Mouse (Mus musculus) intestine, embryonic 15.5 days (tissue): ENCODE results near the gene Sox21. TPM values are rescaled to one million over a fixed set of nuclear protein-coding genes. Genes with fewer than 3 reads are reported as not detected.

Experiments used
- ATAC-seq: fragments of 200-750 bp; cut with Nextera tagmentation; 2 replicates; pipeline ENCODE4 v1.8.0; 2017; ENCODE audit warnings: moderate TSS enrichment, moderate library complexity
- H3K27ac ChIP-seq: fragments of 300-500 bp; sonication (generic); 2 replicates; pipeline ENCODE4 v1.5.1; 2015; ENCODE audit warnings: mild to moderate bottlenecking, inconsistent platforms
- H3K27me3 ChIP-seq: fragments of 300-500 bp; sonication (generic); replicated peaks from 2 replicates; pipeline ENCODE4 v1.6.1; 2015; ENCODE audit warnings: inconsistent platforms
- H3K36me3 ChIP-seq: fragments of 300-500 bp; sonication (generic); 2 replicates; pipeline ENCODE4 v1.6.1; 2015; ENCODE audit warnings: inconsistent platforms
- H3K4me1 ChIP-seq: fragments of 300-500 bp; sonication (generic); replicated peaks from 2 replicates; pipeline ENCODE4 v1.6.1; 2015; ENCODE audit warnings: inconsistent platforms
- H3K4me2 ChIP-seq: fragments of 300-500 bp; sonication (generic); replicated peaks from 2 replicates; pipeline ENCODE4 v1.6.1; 2015; ENCODE audit warnings: mild to moderate bottlenecking, inconsistent platforms
- H3K4me3 ChIP-seq: fragments of 300-500 bp; sonication (generic); replicated peaks from 2 replicates; pipeline ENCODE4 v1.5.1; 2015; ENCODE audit warnings: inconsistent platforms
- H3K9ac ChIP-seq: fragments of 300-500 bp; sonication (generic); 2 replicates; pipeline ENCODE4 v1.6.1; 2015; ENCODE audit warnings: inconsistent platforms
- H3K9me3 ChIP-seq: fragments of 300-500 bp; sonication (generic); 2 replicates; pipeline ENCODE4 v1.6.1; 2016; ENCODE audit warnings: inconsistent platforms
- WGBS: fragments of 180-500 bp; shearing (Covaris S2); methylation state at CpG from one replicate; pipeline ENCODE4 v1.1.7; 2015; 5-methylcytosine and 5-hydroxymethylcytosine counted together
- polyA plus RNA-seq: library from polyadenylated mRNA; unstranded; fragments of >200 nt; fragmentation: Nextera tagmentation; extraction: Ambion mirVana; gene quantifications from 2 replicates; pipeline ENCODE4 v1.2.1, GENCODE M21; 2015

Sox21 gene
- 0.09 and 0.14 TPM in 2 replicates for polyA plus RNA-seq

DNA sequence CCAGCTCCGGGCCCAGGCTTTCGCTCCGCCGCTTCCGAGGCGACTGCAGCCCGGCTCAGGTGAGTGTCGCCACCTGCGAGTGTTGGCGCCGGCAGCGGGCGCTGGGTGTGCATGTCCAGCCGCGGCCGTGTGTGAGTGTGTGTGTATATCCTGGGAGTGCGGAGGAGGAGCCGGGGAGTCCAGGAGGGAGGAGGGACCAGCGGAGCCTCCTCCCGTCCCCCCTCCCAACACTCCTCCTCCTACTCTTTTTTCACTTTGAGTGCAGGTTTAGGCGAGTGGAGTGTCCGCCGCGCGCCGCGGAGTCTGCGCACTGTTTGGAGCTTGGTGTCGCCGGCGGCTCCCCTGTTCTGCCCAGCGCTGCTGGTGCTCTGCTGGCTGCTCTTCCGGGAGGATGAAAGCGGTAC, at the start of gene Sox21:
TSS of gene Sox21 (minus strand) at position 145 of the 404 bp plus-strand sequence.
- H3K9ac ChIP-seq, result peak within 1 kb of the TSS; percentile 33; the same call in 1 of the 2 replicates
- no peak within 1 kb of the TSS for H3K27ac ChIP-seq
- H3K27me3 ChIP-seq, result peaks cover 69% of the 10 kb centered on the region
- H3K4me3 ChIP-seq, result peak within 1 kb of the TSS; percentile 51
- no peaks in the 10 kb centered on the region for H3K9me3 ChIP-seq
- under 1% methylated on average over 34 of the region's 34 CpGs for WGBS
- peak within 1 kb of the TSS; percentile 95 for H3K4me2 ChIP-seq
- ATAC-seq, result peak; percentile 94
- H3K36me3 ChIP-seq, result no peaks in the 10 kb centered on the region
- peaks cover 34% of the 10 kb centered on the region for H3K4me1 ChIP-seq

DNA sequence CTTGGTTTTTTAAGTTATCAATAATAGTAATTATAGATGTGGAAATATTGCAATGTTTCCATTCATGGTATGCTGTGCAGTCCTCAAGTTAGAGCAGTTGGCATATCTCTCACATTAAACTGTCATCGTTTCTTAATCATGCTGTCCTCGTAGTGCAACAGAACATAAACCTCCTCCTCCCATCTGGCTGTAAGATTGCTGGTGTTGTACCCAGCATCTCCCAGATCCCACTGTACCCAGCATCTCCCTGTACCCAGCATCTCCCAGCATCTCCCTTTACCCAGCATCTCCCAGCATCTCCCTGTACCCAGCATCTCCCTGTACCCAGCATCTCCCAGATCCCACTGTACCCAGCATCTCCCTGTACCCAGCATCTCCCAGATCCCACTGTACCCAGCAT, 49.3 kb upstream of the Sox21 start:
- H3K36me3 ChIP-seq, result no peaks in the 10 kb centered on the region
- H3K4me2 ChIP-seq, result no peak overlapping the region
- no peak overlapping the region for H3K4me3 ChIP-seq
- ATAC-seq, result no peak
- H3K4me1 ChIP-seq, result no peaks in the 10 kb centered on the region
- no peak overlapping the region for H3K27ac ChIP-seq
- WGBS, result 75% methylated on average over 2 of the region's 2 CpGs
- no peaks in the 10 kb centered on the region for H3K9me3 ChIP-seq
- no peaks in the 10 kb centered on the region for H3K27me3 ChIP-seq
- no peak overlapping the region for H3K9ac ChIP-seq

DNA sequence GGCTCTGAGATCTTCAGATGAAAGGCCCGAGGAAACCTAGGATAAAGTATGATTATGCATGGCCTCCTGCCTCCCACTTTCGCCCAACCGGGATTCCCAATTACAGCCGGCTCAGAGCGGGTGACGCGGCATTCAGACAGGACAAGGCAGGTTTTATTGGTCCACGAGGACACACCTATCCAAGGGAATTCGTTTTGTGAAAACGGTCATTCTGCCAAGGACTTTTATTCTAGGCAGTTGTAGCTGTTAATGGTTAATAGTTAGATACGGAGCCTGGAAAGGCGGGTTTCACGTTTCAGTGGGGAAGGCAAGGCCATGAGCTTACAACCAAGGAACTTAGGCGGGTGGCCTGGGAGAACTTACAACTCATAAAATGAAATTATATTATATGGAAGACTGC, 46.1 kb upstream of the Sox21 start:
- WGBS, result 60% methylated on average over 14 of the region's 14 CpGs
- no peak overlapping the region for H3K9ac ChIP-seq
- no peaks in the 10 kb centered on the region for H3K4me1 ChIP-seq
- no peak overlapping the region for H3K27ac ChIP-seq
- no peaks in the 10 kb centered on the region for H3K27me3 ChIP-seq
- peak; percentile 90 for ATAC-seq
- H3K4me2 ChIP-seq, result no peak overlapping the region
- no peaks in the 10 kb centered on the region for H3K36me3 ChIP-seq
- H3K4me3 ChIP-seq, result no peak overlapping the region
- H3K9me3 ChIP-seq, result no peaks in the 10 kb centered on the region

DNA sequence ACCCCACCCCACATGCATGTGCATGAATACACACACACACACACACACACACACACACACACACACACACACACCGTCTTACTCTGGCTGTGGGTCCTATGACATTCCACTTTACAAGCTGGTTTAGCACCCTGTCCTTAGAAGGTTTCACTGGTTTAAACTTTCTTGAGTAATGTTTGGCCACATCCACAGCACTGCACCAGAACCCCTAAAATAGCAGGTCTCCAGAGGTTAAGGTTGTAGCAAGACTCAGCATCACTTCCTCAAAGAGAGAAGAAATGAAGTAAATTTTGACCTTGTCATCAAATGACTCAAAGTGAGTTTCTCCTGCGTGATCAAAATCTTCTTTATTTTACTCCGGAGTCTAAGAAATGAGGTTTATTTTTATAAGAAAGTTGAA, 45.4 kb upstream of the Sox21 start:
- ATAC-seq, result no peak
- no peaks in the 10 kb centered on the region for H3K36me3 ChIP-seq
- no peak overlapping the region for H3K4me3 ChIP-seq
- no peaks in the 10 kb centered on the region for H3K4me1 ChIP-seq
- no peak overlapping the region for H3K9ac ChIP-seq
- H3K9me3 ChIP-seq, result no peaks in the 10 kb centered on the region
- 87% methylated on average over 3 of the region's 3 CpGs for WGBS
- no peak overlapping the region for H3K4me2 ChIP-seq
- H3K27me3 ChIP-seq, result no peaks in the 10 kb centered on the region
- no peak overlapping the region for H3K27ac ChIP-seq

DNA sequence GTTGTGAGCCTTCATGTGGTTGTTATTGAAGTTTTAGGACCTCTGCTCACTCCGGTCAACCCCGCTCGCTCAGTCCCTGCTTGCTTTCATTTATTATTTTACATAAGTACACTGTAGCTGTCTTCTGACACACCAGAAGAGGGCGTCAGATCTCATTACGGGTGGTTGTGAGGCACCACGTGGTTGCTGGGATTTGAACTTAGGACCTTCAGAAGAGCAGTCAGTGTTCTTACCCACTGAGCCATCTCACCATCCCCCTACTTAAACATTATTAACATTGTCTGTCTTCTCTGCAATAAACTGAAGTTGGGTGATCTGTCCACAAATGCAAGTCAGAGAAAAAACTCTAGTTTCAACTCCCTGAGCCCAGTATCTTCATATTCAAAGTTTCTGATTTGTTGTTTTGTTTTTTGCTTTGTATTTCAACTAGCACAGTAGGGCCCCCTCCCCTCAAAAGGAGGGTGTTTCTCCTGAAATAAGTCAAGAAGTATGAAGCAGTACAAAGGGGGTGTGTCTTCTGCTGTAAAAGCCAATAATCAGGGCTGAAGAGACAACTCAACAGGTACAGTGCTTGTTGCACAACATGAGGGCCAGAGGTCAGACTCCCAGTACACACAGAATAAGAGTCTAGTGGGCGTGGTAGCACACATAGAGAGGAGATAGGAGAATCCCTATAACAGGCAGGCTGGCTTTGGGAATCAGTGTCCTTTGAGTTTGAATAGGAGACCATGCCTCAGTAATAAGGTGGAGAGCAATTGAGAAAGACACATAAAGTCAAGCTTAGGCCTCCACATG, 41.1 kb upstream of the Sox21 start:
- Histone ChIP-seq H3K4me3 (no peak overlapping the region), H3K36me3 (no peaks in the 10 kb centered on the region), H3K9ac (no peak overlapping the region), H3K4me1 (no peaks in the 10 kb centered on the region), H3K4me2 (no peak overlapping the region), H3K27ac (no peak overlapping the region), H3K9me3 (no peaks in the 10 kb centered on the region), H3K27me3 (no peaks in the 10 kb centered on the region)
- ATAC-seq, result peak; percentile 89
- 75% methylated on average over 7 of the region's 7 CpGs for WGBS

DNA sequence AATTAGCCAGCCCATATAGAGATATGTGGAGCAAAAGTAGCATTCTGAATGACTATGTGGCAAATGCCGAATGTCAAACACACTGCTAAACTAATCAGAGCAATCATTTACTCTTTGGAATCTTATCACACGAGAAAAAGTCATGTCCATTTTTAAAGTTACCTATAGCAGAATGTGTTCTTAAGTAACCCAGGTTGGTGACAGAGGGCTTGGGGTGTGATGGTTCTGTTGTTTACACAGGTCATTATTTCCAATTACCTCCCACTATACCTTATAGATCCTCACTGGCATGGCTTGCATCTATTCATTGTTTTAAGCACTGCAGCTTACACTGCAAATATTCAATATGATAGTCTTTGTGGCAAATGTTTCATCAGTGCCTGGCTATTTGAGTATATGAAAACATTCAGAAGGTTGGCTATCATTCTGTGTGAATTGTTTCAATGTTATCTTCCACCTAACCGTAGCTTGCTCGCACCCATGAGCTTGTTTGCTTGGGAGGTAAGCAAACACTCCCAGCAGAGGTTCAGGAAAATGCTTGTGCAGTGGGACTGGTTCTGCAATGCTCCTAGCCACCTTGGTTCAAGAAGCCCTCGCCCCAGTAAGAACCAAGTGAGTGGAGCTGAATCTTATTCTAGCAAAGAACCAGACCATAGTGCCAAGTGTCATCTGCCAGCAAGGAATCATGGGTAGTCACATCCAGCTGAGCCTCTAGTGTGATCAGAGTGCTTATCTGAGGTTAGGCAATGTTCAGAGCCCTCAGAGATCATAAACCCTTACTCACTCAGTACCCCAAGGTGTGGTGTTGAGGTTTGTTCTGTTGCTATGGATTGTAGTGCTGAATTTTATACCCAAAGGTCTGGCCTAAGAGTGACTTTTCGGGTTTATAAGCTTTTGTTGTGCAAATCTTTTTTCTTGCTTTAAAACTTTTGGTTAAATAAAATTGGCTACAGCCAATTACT, 36.0 kb upstream of the Sox21 start:
- no peak overlapping the region for H3K4me2 ChIP-seq
- H3K9me3 ChIP-seq, result no peaks in the 10 kb centered on the region
- no peaks in the 10 kb centered on the region for H3K4me1 ChIP-seq
- no peaks in the 10 kb centered on the region for H3K27me3 ChIP-seq
- H3K36me3 ChIP-seq, result no peaks in the 10 kb centered on the region
- no peak overlapping the region for H3K27ac ChIP-seq
- no peak overlapping the region for H3K4me3 ChIP-seq
- no peak overlapping the region for H3K9ac ChIP-seq
- 57% methylated on average over 6 of the region's 6 CpGs for WGBS
- ATAC-seq, result peak; percentile 74

DNA sequence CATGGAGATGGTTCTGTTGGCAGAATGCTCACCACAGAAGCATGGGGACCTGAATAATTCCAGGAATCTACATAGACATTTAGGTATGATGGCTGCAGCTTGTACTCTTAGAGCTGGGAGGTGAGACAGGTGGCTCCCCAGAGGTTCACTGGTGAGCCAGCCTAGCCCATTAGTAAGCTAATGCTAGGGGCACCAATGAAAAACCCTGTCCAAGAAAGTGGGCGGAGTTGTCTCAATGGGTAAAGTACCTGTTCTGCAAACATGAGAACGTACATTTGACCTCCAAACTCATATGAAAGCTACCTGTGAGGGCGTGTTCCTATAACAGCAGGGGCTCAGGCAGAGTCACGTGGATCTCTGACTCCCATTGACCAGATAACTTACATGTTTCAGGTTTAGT, 32.0 kb upstream of the Sox21 start:
- H3K4me2 ChIP-seq, result no peak overlapping the region
- H3K4me3 ChIP-seq, result no peak overlapping the region
- ATAC-seq, result peak; percentile 68
- no peaks in the 10 kb centered on the region for H3K27me3 ChIP-seq
- H3K9ac ChIP-seq, result no peak overlapping the region
- no peak overlapping the region for H3K27ac ChIP-seq
- 66% methylated on average over 4 of the region's 4 CpGs for WGBS
- H3K9me3 ChIP-seq, result no peaks in the 10 kb centered on the region
- H3K36me3 ChIP-seq, result no peaks in the 10 kb centered on the region
- H3K4me1 ChIP-seq, result no peaks in the 10 kb centered on the region

DNA sequence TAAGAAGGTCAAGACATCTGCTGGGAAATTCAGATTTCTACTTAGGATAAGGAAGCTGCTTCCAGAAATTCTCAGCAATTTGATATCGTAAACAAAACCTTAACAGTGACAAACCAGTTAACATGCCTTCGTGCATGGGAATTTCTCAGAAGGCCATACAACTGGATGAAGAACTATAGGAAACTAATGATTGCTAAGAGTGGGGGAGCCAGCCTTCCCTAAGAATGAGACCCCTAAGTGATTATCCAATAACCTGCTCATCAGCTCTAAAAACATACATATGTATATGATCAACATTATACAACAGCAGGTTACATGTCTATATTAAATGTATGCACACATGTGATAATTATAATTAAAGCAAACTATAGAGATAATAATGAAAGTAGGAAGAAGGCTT, 29.8 kb upstream of the Sox21 start, which contains the start of gene Gm9376:
TSS of gene Gm9376 (plus strand) at position 301 of the 400 bp plus-strand sequence.
- no peaks in the 10 kb centered on the region for H3K27me3 ChIP-seq
- no peaks in the 10 kb centered on the region for H3K4me1 ChIP-seq
- ATAC-seq, result no peak
- no peaks in the 10 kb centered on the region for H3K9me3 ChIP-seq
- no peak within 1 kb of the TSS for H3K9ac ChIP-seq
- H3K27ac ChIP-seq, result no peak within 1 kb of the TSS
- no peak within 1 kb of the TSS for H3K4me2 ChIP-seq
- no peak within 1 kb of the TSS for H3K4me3 ChIP-seq
- no peaks in the 10 kb centered on the region for H3K36me3 ChIP-seq
- 83% methylated on average over 2 of the region's 2 CpGs for WGBS

DNA sequence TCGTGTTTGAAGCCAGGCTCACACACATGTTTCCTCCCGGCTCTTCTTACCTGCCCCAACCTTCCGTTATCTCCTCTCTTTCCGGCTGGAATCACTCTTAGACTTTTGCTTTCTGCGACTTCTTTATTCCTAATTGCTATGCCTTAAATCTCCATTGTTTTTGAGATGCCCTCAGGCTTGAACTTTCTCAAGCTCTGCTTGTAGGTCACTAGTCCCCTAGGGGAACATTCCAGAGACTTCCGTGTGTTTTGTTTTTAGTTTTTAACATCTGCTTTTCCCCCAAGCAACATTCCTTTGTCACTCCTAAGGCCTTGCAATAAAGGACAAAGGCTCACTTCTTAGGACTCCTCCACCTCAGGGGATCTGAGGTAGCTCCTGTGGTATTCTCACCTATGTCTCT, 16.6 kb upstream of the Sox21 start:
- no peaks in the 10 kb centered on the region for H3K9me3 ChIP-seq
- 92% methylated on average over 6 of the region's 6 CpGs for WGBS
- H3K36me3 ChIP-seq, result no peaks in the 10 kb centered on the region
- no peak overlapping the region for H3K27ac ChIP-seq
- H3K4me2 ChIP-seq, result no peak overlapping the region
- H3K4me1 ChIP-seq, result no peaks in the 10 kb centered on the region
- no peak overlapping the region for H3K4me3 ChIP-seq
- no peaks in the 10 kb centered on the region for H3K27me3 ChIP-seq
- no peak for ATAC-seq
- no peak overlapping the region for H3K9ac ChIP-seq

DNA sequence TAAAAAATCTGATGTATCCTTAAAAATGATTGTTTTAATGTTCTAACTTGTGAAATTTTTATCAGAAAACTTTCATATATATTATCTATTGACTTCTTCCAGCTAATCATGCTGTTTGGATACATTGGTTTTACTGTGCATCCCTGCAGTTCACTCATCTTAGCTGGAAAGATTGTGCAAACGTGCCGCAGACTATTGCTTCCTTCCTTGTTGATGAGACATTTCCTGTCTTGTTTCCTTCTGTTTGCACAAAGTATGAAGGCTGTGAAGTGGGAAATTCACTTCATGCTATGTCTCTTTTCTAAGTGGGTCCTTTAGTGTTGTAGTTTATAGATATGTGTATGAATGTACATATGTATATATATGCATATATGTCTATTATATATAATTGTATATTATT, 4.6 kb upstream of the Sox21 start:
- H3K4me3 ChIP-seq, result no peak overlapping the region
- 0 out of 2 replicates have a peak, but pooled peaks cover 6% of the 10 kb centered on the region for H3K9me3 ChIP-seq
- no peaks in the 10 kb centered on the region for H3K36me3 ChIP-seq
- H3K4me2 ChIP-seq, result no peak overlapping the region
- no peak overlapping the region for H3K9ac ChIP-seq
- H3K4me1 ChIP-seq, result peaks cover 9% of the 10 kb centered on the region
- no peak overlapping the region for H3K27ac ChIP-seq
- no peak for ATAC-seq
- H3K27me3 ChIP-seq, result peaks cover 35% of the 10 kb centered on the region
- 72% methylated on average over 2 of the region's 2 CpGs for WGBS

DNA sequence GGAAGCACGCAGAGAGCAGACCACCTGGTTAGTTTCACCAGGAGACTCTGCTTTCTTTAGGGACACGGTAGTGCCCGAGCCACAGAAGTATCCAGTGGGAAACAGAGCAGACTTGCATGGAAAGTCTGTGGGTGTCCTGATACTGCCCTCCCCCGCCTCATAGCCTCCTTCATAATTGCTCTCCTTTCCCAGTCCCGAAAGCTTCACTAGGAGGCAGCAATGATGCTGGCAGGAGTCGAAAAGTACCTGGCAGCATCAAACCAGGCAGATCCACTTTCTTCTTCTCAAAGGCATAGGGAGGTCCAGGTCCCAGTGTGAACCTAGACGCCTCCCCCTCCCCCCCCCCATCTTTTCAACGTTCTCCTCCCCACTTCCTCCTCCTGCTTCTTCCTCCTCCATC, 2.5 kb upstream of the Sox21 start:
- Histone ChIP-seq H3K4me2 (no peak overlapping the region), H3K4me3 (no peak overlapping the region), H3K4me1 (peaks cover 30% of the 10 kb centered on the region), H3K27ac (no peak overlapping the region), H3K9me3 (0 out of 2 replicates have a peak, but pooled peaks cover 6% of the 10 kb centered on the region), H3K9ac (no peak overlapping the region), H3K27me3 (peaks cover 55% of the 10 kb centered on the region), H3K36me3 (no peaks in the 10 kb centered on the region)
- no peak for ATAC-seq
- 16% methylated on average over 8 of the region's 8 CpGs for WGBS

DNA sequence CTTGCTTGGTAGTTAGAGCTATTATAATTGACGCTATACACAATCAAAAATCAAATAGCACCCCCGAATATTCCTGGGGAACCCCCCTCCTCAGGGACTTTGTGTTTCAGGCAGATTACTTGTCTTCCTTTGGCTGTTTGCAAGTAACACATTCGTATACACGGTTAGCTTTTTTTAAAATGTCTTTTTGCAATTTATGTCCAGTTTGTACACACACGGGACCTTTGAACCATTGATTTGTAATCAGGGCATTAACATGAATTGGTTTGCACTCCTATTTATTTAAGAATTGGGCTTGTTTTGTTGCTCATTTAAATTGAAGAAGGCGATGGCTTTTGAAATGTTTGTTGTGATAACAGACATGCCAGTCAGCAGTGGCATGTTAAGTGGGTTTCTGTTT, 956 bp upstream of the Sox21 start:
- H3K36me3 ChIP-seq, result no peaks in the 10 kb centered on the region
- no peaks in the 10 kb centered on the region for H3K9me3 ChIP-seq
- no peak overlapping the region for H3K9ac ChIP-seq
- H3K4me2 ChIP-seq, result no peak overlapping the region
- ATAC-seq, result no peak
- peaks cover 62% of the 10 kb centered on the region for H3K27me3 ChIP-seq
- peaks cover 34% of the 10 kb centered on the region for H3K4me1 ChIP-seq
- H3K4me3 ChIP-seq, result no peak overlapping the region
- 10% methylated on average over 6 of the region's 6 CpGs for WGBS
- no peak overlapping the region for H3K27ac ChIP-seq
